Mouse (Mus musculus): ENCODE results near the gene Crygn. TPM values are rescaled to one million over a fixed set of nuclear protein-coding genes. Genes with fewer than 3 reads are reported as not detected.
A peak's percentile ranks its signal among the peaks of the same experiment; 100 is the strongest.
"Not testable (repeated sequence)": the region's sequence is repeated elsewhere in the genome, so short reads cannot be mapped to it uniquely, and the experiment has no call there.

Gene Crygn
- 1 to 10 TPM in 1 of 2 experiments, not detected in 1; 1.8 TPM for polyA plus RNA-seq (2017; shearing (Covaris generic))

DNA sequence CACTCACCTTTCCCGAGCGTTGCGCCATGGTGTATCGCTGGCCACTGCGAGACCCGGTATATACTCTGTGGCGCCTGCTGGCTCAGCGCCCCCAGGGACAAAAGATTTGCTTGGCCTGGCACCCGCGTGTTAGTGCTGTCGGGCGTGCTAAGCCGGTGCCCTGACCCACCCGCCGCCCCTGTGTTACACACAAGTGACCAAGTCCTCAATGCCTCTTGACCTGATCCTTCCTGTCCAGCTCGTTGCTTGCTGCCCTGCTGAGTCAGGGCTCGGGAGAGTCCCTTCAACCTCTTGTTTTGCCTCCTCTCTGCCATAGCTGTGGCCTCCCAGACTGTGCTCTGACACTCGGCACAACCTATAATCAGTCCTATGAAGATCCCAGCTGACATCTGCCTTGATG is at the start of gene Crygn:
TSS of gene Crygn (minus strand) at position 193 of the 400 bp plus-strand sequence.
- no peak for ATAC-seq

DNA sequence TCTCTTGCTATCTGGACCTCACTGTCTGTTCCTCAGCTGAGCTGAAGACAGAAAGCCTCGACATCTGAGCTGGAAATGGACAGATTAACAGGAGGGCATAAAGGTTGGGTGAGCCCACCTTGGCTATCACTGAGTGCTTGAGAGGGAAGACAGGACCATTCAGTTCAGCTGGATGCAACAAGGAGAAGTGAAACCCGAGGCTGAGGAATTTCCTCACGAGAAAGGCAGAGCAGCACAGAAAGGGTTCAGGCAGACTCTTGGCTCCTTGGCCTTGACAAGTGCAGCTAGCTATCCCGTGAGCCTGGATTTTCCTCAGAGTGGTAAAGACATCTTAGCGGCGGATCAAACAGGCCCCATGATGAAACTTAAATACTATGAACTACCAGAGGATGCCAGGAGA is 47.4 kb upstream of the Crygn start:
- no peak for ATAC-seq

DNA sequence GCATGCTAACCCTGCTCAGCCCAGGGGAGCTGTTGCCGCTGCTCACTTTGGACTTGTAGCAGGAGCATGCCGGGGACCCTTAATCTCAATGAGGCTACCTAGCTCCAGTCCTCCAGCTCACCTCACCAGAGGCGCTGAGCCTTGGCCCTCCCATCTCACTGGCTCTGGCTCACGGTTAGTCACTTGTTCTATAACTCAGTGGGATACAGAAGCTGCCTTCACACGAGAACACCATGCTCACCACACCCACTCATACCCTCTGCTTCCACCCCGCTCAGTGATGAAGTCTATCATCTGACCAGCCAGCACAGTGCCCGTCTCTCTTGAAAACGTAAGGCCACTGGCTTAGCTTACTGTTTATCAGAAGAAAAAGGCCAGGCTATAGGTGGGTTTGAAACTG is 46.9 kb upstream of the Crygn start:
- ATAC-seq = no peak

DNA sequence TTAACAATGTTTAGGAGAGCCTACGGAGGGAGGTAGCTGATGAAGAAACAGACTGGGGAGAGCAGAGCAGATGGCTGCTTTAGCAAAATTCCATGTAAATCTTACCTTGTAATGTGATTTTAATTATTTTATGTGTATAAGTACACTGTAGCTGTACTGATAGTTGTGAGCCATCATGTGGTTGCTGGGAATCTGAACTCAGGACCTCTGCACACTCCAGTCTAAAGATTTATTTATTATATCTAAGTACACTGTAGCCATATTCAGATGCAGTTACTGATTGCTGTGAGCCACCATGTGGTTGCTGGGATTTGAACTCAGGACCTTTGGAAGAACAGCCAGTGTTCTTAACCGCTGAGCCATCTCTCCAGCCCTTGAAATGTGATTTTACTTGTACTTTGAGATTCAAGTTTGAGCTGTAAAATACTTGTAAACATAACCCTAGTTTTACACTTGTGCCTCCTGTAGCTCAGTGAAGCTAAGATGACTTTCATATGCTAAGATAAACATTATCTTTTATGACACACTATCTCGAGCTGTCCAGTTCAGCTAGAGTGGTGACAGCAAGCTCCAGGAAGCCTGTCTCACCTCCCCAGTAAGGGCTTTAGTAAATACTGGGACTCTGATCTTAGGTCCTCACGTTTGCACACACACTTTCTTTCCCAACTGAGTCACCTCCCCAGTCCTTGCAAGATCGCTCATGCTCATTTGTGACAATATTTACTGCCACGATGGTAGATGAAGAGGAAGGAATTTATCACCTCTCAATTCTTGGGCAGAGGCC is 44.2 kb upstream of the Crygn start:
- ATAC-seq = no peak

DNA sequence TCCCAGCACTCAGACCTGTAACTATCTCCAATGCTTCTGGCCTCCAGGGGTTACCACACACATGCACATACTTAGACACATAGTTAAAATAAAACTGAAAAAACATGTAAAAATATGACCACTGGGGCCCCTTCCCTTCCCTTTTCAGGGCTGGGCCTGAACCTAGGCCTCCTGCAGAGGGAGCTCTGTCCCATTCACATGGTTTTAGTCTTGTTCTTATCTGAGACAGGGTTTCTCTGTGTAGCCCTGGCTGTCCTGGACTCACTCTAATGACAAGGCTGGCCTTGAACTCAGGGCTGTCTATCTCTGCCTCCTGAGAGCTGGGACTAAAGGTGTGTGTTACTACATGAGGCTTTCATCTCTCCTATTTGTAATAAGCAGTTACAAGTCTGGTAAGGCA is 42.6 kb upstream of the Crygn start:
- ATAC-seq = peak; percentile 62

DNA sequence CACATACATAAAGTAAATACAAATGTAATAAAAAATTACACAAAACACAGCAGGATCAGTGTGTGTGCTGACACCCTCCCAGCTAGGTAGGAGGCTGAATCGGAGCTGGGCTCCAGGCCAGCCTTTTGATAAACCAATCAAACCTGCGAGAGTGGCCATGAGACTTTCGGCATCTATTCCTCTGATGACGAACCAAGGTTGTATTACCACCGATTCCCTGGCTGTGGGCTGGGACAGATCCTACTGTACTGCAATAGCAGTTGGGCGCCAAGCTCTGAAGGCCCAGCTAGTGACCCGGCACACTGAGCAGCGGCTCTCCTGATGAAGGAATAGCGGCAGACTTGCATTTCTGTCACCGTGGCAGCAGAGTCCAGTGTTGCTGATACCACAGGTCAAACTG is 40.8 kb upstream of the Crygn start:
- no peak for ATAC-seq

DNA sequence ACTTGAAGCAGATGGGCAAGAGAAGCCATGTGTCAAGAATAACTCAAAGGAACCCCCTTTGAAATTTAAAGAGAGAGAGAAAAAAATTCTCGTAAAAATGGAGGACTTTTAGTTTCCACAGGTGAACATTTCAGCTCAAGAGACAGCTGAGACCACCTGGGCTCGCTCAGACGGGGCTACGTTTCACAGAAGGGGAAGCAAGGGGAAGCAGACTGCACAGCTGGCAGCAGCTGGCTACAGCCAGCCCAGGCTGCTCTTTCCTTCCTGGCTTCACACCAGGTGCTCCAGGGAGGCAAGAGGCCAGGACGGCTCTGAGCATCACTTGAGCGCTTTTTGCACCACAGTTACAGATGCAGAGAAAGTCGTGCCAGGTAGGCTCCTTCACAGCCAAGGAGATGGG is 40.0 kb upstream of the Crygn start:
- ATAC-seq = no peak

DNA sequence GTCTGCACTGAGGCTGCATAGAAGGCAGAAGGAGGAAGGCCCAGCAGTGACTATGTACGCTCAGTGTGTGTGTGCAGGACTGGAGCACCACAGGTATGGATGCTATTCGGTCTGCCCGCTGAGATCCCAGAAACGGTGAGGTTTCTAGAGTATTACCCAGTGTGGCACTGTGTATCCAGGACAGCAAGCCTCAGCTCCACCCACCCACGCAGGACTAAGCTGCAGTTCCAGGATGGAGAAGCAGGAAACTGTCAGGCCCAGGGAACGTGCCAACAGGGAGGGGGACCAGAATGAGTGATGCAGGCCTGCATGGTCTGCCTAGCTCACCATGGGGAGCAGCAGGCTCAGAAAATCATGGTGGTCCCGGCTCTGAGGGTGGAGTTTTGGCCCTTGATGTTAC is 35.2 kb upstream of the Crygn start:
- ATAC-seq = no peak

DNA sequence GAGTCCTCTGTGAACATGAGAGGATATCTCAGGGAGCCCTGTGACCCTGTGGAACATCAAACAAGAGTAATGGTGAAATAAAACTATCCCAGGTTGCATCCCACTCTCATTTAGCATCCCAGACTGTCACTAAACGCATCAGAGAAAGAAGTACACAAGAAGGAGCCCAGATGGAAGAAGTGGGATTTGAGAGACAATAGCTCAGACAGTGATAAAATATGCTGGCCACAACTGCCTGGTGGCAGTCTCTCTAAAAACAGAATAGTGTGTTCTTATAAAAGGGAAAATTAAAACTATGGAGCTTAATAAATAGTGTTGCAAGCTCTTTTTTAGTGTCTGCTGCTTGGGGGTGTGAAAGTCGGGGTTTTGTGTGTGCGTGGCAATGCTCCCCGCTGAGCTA is 25.1 kb upstream of the Crygn start:
- ATAC-seq = no peak

DNA sequence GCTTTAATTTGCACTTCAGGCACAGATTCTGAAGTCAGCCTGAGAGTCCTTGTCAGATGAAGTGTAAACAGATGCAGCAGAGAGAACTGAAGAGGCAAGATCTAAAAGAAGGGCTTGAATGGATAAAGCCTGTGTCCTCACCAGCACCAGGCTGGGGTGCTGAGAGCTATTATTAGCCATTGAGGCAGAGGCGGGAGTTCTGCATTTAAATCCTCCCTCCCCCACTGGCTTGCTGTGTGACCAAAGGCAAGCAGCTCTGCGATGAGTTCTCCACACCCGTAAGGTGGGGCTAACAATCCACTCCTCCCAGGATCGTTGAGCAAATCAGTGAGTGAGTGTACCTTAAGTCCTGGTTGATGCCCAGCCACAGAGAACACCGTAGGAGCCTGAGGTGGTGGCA is 23.2 kb upstream of the Crygn start:
- ATAC-seq = no peak

DNA sequence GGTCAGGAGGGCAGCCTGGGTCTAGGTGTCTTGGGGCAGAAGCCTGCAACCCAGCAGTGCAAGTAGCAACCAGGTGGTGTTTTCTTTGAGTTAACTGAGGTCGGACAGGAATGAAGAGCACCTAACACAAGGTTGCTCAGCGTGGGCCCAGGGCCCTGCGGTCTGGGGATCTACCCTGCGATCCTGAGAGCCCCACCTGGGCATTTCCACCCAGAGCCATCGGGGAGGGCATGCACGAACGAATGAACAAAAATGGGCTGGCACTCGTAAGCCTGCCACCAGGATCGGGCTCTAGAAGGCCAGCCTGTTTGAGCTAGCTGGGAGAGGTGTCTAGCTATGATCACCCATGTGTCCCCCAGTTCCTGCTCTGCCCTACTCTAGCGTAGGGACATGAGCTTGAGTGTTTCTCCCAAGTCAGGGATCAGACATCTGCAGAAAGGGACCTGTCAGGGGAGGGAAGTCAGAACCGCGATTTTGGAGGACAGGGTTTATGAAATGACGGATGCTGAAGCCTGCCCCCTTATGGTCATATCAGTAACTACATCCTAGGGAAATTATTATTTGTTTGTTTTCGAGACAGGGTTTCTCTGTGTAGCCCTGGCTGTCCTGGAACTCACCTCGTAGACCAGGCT is 22.2 kb upstream of the Crygn start:
- peak; percentile 58 for ATAC-seq

DNA sequence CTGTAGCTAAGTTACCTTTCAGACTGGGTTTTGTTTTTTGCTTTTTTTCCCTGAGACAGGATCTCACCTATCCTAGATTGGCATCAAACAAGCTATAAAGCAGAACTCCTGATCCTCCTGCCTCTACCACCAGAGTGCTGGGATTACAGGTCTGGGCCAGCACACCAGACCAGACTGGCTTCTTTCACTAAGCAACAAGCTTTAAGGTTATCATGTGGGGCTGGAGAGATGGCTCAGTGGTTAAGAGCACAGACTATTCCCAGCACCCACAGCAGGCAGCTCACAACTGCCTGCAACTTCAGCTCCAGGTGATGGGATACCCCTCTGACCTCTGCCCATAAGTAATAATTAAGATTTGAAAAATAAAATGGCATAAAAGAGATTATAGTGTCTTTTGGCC is 21.5 kb upstream of the Crygn start:
- ATAC-seq = no peak

DNA sequence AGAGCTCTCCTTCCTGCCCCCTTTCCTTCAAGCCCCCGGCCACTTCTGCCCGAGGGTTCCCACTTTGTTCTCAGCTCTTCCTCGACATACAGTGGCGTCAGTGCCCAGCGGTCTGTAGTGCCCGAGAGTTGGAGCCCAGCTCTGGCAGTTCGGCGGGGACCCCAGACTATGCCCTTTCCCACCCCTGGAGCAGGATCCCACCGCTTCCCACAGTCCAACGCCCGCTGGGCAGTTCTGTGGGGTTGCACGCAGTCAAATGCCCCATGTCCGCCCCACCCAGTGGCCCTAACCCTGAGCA is 21.0 kb upstream of the Crygn start:
- no peak for ATAC-seq

DNA sequence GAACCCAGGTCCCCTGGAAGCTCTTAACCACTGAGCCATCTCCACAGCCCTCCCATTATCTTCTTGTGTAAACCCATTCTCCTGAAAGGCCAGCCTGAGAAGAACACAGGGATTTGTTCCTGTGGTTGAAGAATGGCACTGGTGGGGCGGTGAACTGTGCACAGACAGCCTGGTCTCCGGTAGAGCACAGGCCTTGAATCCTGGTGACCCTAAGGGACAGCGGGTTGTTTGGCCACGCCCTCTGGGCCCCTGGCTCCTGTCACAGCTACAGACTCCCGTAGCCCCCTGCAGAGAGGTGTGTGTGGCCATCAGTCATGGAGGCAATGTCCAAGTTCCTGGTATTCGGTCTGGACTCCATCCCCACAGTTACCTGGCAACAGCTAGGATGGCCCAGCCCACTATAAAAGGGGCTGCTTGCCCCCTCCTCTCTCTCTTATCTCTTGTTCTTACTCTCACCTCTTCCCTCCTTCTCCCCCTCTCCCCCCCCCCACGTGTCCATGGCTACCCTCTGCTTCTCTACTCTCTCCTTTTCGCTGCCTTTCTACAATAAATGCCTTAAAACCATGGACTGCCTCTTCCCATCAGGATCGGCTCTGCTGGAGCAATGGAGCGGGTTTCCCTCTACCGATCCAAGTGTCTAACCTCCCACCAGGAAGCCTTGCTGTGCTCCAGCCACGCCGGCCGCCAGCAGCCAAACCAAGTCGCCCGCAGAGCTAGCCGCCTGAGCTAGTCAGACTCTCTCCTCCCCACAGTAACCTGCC is 20.5 kb upstream of the Crygn start:
- ATAC-seq = no peak

DNA sequence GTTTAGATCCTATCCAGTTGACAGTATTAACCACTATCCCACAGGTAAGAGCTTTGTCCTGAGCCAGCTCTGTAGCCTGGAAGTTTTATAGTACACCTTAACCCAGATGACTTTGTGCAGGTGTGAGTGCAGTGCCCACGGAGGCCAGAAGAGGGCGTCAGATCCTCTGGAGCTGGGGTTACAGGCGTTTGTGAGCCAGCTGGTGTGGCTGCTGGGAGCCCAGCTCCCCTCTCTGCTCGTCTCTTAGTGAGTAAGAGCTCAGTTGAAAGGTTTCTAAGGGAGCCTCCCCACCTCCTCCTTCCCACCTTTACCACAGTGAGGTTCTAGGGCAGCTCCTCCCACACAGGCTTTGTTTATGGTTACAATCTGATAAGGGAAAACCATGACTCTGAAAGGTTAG is 18.9 kb upstream of the Crygn start:
- ATAC-seq = peak; percentile 90

DNA sequence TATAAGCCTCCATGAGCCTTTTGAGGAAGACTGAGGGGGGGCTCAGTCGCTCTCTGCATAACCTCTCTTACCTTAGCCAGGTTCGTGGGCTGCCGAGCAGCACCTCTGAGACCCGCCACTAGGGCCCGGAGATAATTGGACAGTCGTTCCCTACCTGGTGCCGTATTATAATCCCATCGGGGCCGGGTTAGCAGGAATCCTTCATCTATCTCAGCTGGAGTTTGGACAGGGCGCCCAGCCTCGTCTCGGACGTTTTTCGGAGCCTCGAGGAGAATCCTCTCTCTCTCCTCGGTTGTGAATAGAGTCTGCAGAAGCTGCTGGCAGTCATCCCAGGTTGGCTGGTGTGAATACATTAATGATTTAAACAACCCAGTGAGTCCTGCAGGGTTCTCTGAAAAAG is 16.7 kb upstream of the Crygn start:
- not testable (repeated sequence) for ATAC-seq

DNA sequence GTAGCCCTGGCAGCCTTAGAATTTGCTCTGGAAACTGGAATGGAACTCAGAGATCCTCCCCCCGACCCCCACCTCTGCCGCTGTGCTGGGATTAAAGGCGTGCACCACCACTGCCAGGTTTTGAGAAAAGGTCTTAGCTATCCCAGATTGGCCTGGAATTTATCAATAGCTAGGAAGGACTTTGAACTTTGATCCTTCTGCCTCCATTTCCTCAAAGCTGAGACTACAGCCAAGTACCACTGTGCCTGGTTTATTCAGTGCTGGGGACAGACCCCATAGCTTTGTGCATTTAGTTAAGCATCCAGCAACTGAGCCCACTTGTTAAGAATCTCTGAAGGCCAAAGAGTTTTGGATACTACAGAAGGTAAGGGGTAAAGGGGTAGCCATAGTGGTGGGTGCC is 877 bp downstream of the Crygn start:
- no peak for ATAC-seq

DNA sequence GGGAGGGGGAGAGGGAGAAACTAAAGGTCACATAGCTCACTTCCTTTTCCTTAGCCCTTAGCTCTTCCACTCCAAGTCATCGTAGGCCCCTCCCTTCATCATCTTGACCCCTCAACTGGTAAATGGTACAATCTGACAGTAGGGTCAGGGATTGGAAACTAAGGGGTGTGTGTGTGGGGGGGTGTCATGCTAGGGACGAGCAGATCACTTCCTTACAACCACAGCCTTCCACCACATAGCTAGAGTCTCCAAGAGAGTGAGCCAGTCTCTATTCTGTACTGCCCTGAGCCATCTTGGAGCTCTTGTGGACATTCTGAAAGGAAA is 5.7 kb downstream of the Crygn start:
- ATAC-seq = no peak

DNA sequence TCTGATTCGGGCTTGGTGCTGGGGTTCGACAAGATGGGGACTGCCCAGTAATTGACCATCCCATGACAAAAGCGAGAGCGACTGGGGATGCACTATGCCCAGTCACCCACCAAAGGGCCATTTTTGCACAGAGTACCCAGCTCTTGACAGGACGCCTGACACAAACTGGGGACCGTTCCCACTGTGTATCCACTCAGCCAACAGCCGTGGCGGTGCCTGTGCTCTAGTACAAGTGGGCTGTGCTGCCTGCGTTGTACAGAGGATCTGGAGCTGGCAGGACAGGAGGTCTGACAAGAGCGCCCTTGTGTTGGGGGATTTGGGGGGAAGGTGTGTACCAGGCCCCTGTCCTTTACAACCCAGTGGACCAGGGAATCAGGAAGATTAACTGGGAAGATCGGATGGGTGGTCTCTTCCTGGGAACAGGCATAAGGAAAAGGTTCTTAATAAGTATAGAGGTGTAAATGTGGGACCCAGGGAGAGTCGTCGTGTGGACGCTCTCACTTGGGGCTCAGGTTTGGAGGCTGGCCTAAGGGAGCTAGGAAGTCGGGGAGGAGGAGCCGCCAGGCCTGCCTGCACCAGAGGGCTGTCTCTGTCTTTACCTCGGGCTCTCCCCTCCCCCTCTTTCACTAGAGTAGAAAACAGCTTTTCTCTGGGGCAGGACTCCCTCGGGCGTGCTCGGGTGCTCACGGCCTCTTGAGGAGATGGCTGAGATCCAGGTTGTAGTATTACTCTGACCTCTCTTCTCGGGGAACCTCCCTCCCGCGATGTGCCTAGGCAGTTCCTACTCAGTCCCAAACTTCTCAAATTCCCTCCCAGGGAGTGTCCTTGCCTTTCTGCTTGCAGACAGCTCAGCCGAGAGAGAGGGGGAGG is 6.3 kb downstream of the Crygn start:
- peak; percentile 79 for ATAC-seq

DNA sequence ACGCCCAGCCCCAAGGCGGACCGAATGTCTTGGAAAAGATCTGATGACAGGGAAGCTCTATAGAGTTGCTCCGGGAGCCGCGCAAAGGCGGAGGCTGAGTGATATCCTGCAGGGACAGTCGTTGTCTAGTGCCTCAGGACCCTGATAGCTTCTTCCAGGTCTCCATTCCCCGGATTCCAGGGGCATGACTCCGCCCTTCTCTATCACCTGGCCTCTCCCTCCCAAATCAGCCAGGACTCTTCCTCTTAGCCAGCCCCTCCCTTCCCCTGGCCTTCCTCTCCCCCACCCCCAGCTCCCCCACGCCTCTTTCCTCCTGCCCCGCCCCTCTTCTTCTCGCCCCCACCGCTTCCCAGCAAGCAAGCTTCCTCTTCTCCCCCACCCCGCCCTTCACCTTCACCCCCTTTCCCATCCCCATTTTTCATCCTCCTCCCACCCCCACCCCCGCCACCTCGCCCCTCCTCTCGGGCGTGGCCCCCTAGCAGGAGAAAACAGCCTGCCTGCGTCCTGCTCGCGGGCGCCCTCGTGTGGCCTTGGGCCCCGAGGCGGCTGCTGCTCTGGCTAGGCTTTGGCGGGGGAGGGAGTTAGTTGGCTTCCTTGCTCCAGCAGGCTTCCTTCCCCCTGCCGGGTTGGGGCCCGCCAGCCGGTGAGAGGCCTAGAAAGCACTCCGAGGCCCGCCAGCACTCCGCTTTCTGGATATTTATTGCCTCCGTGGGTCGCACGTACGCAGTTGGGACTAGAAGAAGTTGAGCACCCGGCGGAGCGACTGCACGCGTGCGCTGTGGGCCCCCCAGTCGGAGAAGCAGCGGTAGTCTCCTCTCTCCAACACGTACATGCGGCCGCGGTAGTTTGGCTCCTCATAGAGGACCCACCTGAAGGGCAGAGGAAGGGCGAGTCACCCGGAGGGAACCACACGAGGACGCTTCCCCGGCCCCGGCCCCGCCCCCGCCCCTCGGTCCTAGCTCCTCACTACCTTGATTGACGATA is 7.2 kb downstream of the Crygn start:
- ATAC-seq = peak; percentile 76

DNA sequence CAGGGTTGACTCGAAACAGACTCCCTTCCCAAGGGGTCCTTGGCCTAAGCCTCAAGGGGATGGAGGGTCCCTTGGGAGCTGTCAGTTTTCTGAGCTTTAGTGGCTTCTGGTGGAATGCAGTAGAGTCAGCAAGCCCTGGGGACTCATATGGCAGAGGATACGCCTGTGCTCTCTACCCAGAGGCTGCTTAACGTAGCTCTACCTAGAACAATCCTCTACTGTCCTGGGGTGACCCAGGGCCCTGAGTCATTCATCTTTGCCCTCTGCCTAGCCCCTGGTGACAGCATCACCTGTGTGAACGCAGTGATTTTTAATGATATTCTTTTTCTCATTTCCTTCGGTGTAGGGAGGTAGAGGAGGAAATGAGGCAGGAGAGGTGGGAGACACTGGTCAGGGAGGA is 8.1 kb downstream of the Crygn start:
- no peak for ATAC-seq

DNA sequence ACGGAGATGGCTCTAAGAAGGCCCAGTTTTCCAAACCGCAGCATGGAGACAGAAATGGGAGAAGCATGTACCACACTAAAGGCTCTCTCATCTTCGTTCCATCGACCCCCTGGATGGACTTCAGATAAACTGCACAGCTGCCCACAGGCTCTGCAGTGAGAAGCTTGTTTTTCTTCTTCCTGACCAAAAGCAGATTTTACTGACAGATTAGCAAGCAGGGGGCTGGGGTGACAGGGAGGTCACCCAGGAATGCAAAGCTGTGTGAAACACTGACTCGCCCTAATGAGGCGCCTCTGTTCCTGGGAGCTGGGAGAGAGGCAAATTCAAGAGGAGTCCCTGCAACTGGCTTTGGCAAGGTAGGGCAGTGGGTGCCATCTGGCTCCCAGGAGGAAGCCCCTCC is 10.3 kb downstream of the Crygn start:
- ATAC-seq = no peak

Data from CD4-positive, CD25-positive, alpha-beta regulatory T cell, adult 4 months (primary cell).